Mouse (Mus musculus) liver, embryonic 12.5 days (tissue): ENCODE results near the gene Rasl11a. TPM values are rescaled to one million over a fixed set of nuclear protein-coding genes. Genes with fewer than 3 reads are reported as not detected.

Source experiments
- ATAC-seq: fragments of 200-750 bp; cut with Nextera tagmentation; 2 replicates; pipeline ENCODE4 v1.8.0; 2017; ENCODE audit warnings: moderate number of reproducible peaks, mild to moderate bottlenecking, moderate library complexity
- H3K27ac ChIP-seq: fragments of 300-500 bp; sonication (generic); 2 replicates; pipeline ENCODE4 v1.5.1; 2016; ENCODE audit warnings: mild to moderate bottlenecking
- H3K27me3 ChIP-seq: fragments of 300-500 bp; sonication (generic); replicated peaks from 2 replicates; pipeline ENCODE4 v1.6.1; 2016; ENCODE audit warnings: mild to moderate bottlenecking, moderate library complexity
- H3K36me3 ChIP-seq: fragments of 300-500 bp; sonication (generic); 2 replicates; pipeline ENCODE4 v1.6.1; 2016; ENCODE audit warnings: mild to moderate bottlenecking, moderate library complexity
- H3K4me1 ChIP-seq: fragments of 300-500 bp; sonication (generic); 2 replicates; pipeline ENCODE4 v1.6.1; 2016
- H3K4me2 ChIP-seq: fragments of 300-500 bp; sonication (generic); 2 replicates; pipeline ENCODE4 v1.6.1; 2016; ENCODE audit warnings: mild to moderate bottlenecking, moderate library complexity
- H3K4me3 ChIP-seq: fragments of 300-500 bp; sonication (generic); 2 replicates; pipeline ENCODE4 v1.5.1; 2016; ENCODE audit warnings: mild to moderate bottlenecking, moderate library complexity
- H3K9ac ChIP-seq: fragments of 300-500 bp; sonication (generic); 2 replicates; pipeline ENCODE4 v1.6.1; 2016; ENCODE audit warnings: mild to moderate bottlenecking, moderate library complexity
- H3K9me3 ChIP-seq: fragments of 300-500 bp; sonication (generic); replicated peaks from 2 replicates; pipeline ENCODE4 v1.6.1; 2016; ENCODE audit warnings: mild to moderate bottlenecking, moderate library complexity
- WGBS: fragments of 180-500 bp; shearing (Covaris S2); methylation state at CpG from one replicate; pipeline ENCODE4 v1.1.7; 2016; ENCODE audit not compliant: insufficient replicate concordance; 5-methylcytosine and 5-hydroxymethylcytosine counted together
- polyA plus RNA-seq: library from polyadenylated mRNA; unstranded; fragments of >200 nt; fragmentation: Nextera tagmentation; extraction: Ambion mirVana; gene quantifications from 2 replicates; pipeline ENCODE4 v1.2.1, GENCODE M21; 2016

Gene Rasl11a
- polyA plus RNA-seq, 1 experiment from 2014 or later: 3.8 TPM

DNA sequence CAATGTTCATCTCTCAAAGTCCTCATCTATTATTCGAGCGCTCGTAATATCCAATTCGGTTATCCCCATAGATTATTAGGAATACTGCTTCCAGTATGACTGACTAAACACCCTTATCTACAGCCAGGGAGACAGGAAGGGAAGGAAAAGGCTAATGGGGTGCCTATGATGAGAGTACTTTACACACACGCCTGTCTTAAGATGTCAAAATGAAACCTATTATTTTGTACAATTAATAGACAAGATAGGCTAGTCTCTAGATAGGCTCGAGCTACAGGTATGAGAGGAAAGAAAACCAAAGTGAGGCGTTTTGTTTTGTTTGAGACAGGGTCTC lies 12.5 kb upstream of the Rasl11a start:
- H3K9me3 ChIP-seq: no peaks in the 10 kb centered on the region
- peak overlapping the region; percentile 87 for H3K27ac ChIP-seq
- no peaks in the 10 kb centered on the region for H3K27me3 ChIP-seq
- ATAC-seq: peak; percentile 33
- H3K4me2 ChIP-seq: peak overlapping the region; percentile 75
- H3K36me3 ChIP-seq: peaks cover 36% of the 10 kb centered on the region
- 47% methylated on average over 7 of the region's 7 CpGs for WGBS
- H3K9ac ChIP-seq: peak overlapping the region; percentile 91
- H3K4me1 ChIP-seq: peaks cover 49% of the 10 kb centered on the region
- peak overlapping the region; percentile 89 for H3K4me3 ChIP-seq

GRCm38 (mm10) chr5:146832769-146833448 lies 12.0 kb upstream of the Rasl11a start, which contains the start of gene Rpl21:
TSS of gene Rpl21 (plus strand) at chr5:146832890.
- Histone ChIP-seq H3K27ac (peak within 1 kb of the TSS; percentile 87), H3K9me3 (no peaks in the 10 kb centered on the region), H3K27me3 (no peaks in the 10 kb centered on the region), H3K36me3 (peaks cover 41% of the 10 kb centered on the region), H3K9ac (peak within 1 kb of the TSS; percentile 91), H3K4me2 (peak within 1 kb of the TSS; percentile 75), H3K4me1 (peaks cover 49% of the 10 kb centered on the region), H3K4me3 (peak within 1 kb of the TSS; percentile 89)
- peak; percentile 95 for ATAC-seq
- under 1% methylated on average over 60 of the region's 60 CpGs for WGBS

DNA sequence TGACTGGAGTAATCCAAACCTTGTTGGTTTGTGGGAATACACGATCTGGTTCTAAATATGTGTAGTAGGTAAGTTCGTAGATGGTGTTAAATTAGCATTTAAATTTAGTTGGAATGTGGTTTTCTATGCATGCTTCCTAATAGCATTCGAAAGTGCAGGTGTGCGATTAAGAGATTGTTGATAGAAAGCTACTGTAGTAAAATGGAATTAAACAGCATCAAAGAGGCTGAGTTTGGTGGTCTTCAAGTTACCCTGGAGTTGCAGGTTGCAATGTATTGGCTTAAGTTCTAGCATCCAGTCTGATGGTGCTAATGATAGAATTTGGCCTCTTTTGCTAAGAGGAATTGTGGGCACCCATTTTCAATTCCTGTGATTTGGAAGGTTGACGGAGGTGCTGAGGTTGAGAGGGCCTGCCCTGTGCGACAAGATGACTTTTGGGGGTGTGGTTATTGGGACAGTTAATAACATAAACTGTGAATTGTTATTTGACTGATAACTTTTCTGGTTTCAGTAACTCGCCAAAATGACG lies 11.1 kb upstream of the Rasl11a start:
- ATAC-seq: no peak
- H3K27me3 ChIP-seq: no peaks in the 10 kb centered on the region
- H3K9ac ChIP-seq: peak overlapping the region; percentile 91
- H3K4me3 ChIP-seq: peak overlapping the region; percentile 89
- H3K4me2 ChIP-seq: peak overlapping the region; percentile 75
- 3% methylated on average over 8 of the region's 8 CpGs for WGBS
- H3K27ac ChIP-seq: peak overlapping the region; percentile 87
- H3K4me1 ChIP-seq: peaks cover 49% of the 10 kb centered on the region
- peaks cover 50% of the 10 kb centered on the region for H3K36me3 ChIP-seq
- H3K9me3 ChIP-seq: no peaks in the 10 kb centered on the region

GRCm38 (mm10) chr5:146834959-146835358 lies 9.9 kb upstream of the Rasl11a start:
- H3K27ac ChIP-seq: peak overlapping the region; percentile 87
- 49% methylated on average over 8 of the region's 8 CpGs for WGBS
- H3K27me3 ChIP-seq: no peaks in the 10 kb centered on the region
- no peak for ATAC-seq
- peak overlapping the region; percentile 91 for H3K9ac ChIP-seq
- no peaks in the 10 kb centered on the region for H3K9me3 ChIP-seq
- H3K4me2 ChIP-seq: peak overlapping the region; percentile 75
- peaks cover 45% of the 10 kb centered on the region for H3K4me1 ChIP-seq
- H3K4me3 ChIP-seq: peak overlapping the region; percentile 89
- peaks cover 53% of the 10 kb centered on the region for H3K36me3 ChIP-seq

DNA sequence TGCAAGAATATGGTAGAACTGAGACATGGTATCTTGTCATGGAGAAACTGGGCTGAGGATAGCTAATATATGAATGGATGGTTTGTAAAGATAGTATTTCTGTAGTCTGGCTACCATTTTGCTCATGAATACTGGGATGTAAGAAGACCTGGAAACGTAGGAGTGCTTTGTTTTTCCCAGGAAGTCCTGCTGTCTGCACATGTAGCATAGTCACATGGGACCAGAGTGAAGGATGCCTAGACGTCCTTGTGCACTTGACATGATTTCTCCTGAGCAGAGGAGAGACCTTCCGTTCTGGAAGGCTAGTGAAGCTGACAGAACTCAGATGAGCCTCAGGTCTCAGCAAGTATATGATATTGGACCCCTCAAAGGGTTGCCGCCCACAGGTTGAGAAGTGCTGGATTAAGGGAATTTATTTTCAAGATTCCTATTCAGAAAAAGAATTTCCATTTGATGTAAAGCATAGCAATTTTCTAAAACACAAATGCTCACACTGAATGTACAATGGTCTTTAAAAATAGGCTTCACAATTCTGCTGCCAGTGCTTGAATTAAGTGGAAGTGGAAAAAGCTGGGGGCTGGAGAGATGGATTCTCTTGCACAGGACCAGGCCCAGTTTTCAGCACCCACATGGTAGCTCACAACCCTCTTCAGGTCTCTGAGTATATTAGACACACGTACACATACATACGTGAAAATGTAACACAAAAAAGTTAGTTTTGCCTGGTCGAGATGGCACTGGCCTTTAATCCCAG lies 6.7 kb upstream of the Rasl11a start:
- H3K9me3 ChIP-seq: no peaks in the 10 kb centered on the region
- H3K9ac ChIP-seq: no peak overlapping the region
- H3K27ac ChIP-seq: no peak overlapping the region
- 58% methylated on average over 7 of the region's 7 CpGs for WGBS
- no peak for ATAC-seq
- peaks cover 35% of the 10 kb centered on the region for H3K4me1 ChIP-seq
- peaks cover 53% of the 10 kb centered on the region for H3K36me3 ChIP-seq
- peaks cover 6% of the 10 kb centered on the region; the same call in 1 of the 2 replicates for H3K27me3 ChIP-seq
- H3K4me3 ChIP-seq: no peak overlapping the region
- H3K4me2 ChIP-seq: no peak overlapping the region

DNA sequence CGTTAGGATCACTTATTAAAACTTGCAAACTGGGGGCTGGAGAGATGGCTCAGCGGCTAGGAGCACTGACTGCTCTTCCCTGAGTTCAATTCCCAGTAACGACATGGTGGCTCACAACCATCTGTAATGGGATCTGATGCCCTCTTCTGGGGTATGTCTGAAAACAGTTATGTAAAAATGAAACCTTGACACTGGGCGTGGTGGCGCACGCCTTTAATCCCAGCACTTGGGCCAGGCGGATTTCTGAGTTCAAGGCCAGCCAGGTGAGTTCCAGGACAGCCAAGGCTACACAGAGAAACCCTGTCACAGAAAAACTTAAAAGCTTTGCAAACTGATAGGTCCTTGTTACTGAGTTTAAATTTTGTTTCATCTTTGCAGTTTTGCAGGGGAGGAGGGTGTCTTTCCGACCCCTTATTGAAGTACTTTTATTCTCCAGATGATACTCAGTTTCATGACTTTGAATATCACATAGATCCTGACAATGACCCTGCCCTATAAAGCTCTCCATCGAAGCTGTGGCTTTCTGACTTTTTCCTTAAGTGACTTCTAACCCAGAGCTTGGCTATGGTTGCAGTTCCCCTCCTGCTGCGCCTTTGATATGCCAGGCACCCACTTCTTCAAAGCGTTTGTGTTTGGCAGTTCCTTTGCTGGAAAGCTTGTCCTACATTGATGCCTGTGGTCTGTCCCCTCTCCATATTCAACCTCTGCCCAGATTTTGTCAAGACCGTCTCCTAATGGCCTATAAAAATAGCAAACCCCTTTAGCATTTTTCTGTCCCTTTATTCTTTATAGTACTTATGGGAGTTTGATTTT lies 5.8 kb upstream of the Rasl11a start:
- H3K36me3 ChIP-seq: peaks cover 50% of the 10 kb centered on the region
- no peak overlapping the region for H3K27ac ChIP-seq
- no peak overlapping the region for H3K4me3 ChIP-seq
- peaks cover 15% of the 10 kb centered on the region for H3K27me3 ChIP-seq
- ATAC-seq: 0 out of 2 replicates have a peak, but pooled peaks have one; percentile 16
- H3K9ac ChIP-seq: no peak overlapping the region
- H3K4me1 ChIP-seq: peaks cover 29% of the 10 kb centered on the region
- 46% methylated on average over 12 of the region's 12 CpGs for WGBS
- no peak overlapping the region for H3K4me2 ChIP-seq
- H3K9me3 ChIP-seq: no peaks in the 10 kb centered on the region

- WGBS: 48% methylated on average over 5 of the region's 5 CpGs
- Histone ChIP-seq H3K4me3 (no peak overlapping the region), H3K9ac (no peak overlapping the region), H3K36me3 (peaks cover 43% of the 10 kb centered on the region), H3K27ac (no peak overlapping the region), H3K9me3 (no peaks in the 10 kb centered on the region), H3K4me1 (peaks cover 27% of the 10 kb centered on the region), H3K27me3 (peaks cover 22% of the 10 kb centered on the region), H3K4me2 (no peak overlapping the region)
- ATAC-seq: no peak
Observed at GRCm38 (mm10) chr5:146839760-146840159, 5.1 kb upstream of the Rasl11a start.

GRCm38 (mm10) chr5:146840422-146840821 lies 4.4 kb upstream of the Rasl11a start:
- no peak overlapping the region for H3K4me2 ChIP-seq
- H3K9ac ChIP-seq: no peak overlapping the region
- H3K27ac ChIP-seq: no peak overlapping the region
- no peak overlapping the region for H3K4me3 ChIP-seq
- H3K9me3 ChIP-seq: no peaks in the 10 kb centered on the region
- peaks cover 36% of the 10 kb centered on the region for H3K36me3 ChIP-seq
- H3K4me1 ChIP-seq: peaks cover 26% of the 10 kb centered on the region
- WGBS: 59% methylated on average over 4 of the region's 4 CpGs
- ATAC-seq: no peak
- peaks cover 29% of the 10 kb centered on the region for H3K27me3 ChIP-seq

DNA sequence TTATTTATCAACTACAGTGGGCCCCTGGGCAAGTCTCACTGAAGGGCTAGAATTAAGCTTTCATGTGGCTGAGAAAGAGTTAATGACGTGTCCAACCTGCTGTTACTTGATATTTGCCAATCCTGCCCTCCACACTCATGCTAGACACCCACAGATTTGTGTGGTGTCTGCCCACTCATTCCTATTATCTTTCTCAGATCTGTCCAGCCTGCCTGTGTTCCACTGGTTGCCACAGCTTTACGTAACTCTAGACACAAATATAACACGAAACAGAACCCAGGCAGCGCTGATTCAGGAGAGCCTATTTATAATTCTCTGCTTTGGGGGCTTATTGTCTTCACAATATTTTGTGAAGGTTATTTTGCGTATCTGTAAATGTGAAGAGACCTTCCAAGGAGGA lies 3.6 kb upstream of the Rasl11a start:
- Histone ChIP-seq H3K9me3 (no peaks in the 10 kb centered on the region), H3K27ac (no peak overlapping the region), H3K27me3 (peaks cover 38% of the 10 kb centered on the region), H3K9ac (no peak overlapping the region), H3K4me3 (no peak overlapping the region), H3K4me1 (peaks cover 24% of the 10 kb centered on the region), H3K4me2 (no peak overlapping the region), H3K36me3 (peaks cover 27% of the 10 kb centered on the region)
- 74% methylated on average over 5 of the region's 5 CpGs for WGBS
- ATAC-seq: no peak

DNA sequence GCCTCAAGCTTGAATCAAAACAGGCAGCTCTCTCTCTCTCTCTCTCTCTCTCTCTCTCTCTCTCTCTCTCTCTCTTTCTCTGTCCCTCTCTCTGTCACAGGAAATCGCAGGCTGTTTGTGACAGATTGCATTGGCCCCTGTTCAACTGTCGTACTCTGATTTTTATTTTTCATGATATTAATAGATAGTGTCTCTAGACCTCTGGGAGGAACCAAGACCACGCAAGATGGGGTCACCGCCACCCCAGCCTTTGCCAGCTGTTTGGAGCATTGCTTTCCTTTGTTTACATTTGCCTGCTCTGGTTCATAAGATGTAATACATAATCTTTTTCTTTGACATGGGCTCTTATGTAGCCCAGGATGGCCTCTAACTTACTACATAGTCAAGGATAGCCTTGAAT lies 2.9 kb upstream of the Rasl11a start:
- Histone ChIP-seq H3K27ac (no peak overlapping the region), H3K9me3 (no peaks in the 10 kb centered on the region), H3K9ac (no peak overlapping the region), H3K4me1 (peaks cover 23% of the 10 kb centered on the region), H3K27me3 (peaks cover 45% of the 10 kb centered on the region), H3K36me3 (peaks cover 20% of the 10 kb centered on the region), H3K4me3 (no peak overlapping the region), H3K4me2 (no peak overlapping the region)
- WGBS: 83% methylated on average over 4 of the region's 4 CpGs
- no peak for ATAC-seq

- Histone ChIP-seq H3K36me3 (0 out of 2 replicates have a peak, but pooled peaks cover 3% of the 10 kb centered on the region), H3K27me3 (peaks cover 51% of the 10 kb centered on the region), H3K4me3 (peak overlapping the region; percentile 61), H3K4me1 (peaks cover 16% of the 10 kb centered on the region), H3K9ac (no peak overlapping the region), H3K9me3 (no peaks in the 10 kb centered on the region), H3K27ac (no peak overlapping the region), H3K4me2 (peak overlapping the region; percentile 91)
- ATAC-seq: peak; percentile 42
- 12% methylated on average over 6 of the region's 6 CpGs for WGBS
Observed at GRCm38 (mm10) chr5:146844301-146844941, 450 bp upstream of the Rasl11a start.
